Mouse (Mus musculus) liver, embryonic 11.5 days (tissue): Measurements from ENCODE around the gene Plbd1. TPM values are rescaled to one million over a fixed set of nuclear protein-coding genes. Genes with fewer than 3 reads are reported as not detected.

Experiments used
- ATAC-seq: fragments of 200-750 bp; cut with Nextera tagmentation; replicated peaks from 2 replicates; pipeline ENCODE4 v1.8.0; 2017; ENCODE audit warnings: moderate number of reproducible peaks, mild to moderate bottlenecking, moderate TSS enrichment, moderate library complexity; ENCODE audit not compliant: low FRiP score
- DNase-seq: peaks from one replicate; pipeline ENCODE4 v3.0.0-alpha.2; 2017; ENCODE audit warnings: low spot score
- H3K27ac ChIP-seq: fragments of 300-500 bp; sonication (generic); 2 replicates; pipeline ENCODE4 v1.5.1; 2014; ENCODE audit warnings: mild to moderate bottlenecking, low read depth, low read length, control low read depth
- H3K27me3 ChIP-seq: fragments of 300-500 bp; sonication (generic); replicated peaks from 2 replicates; pipeline ENCODE4 v1.6.1; 2014; ENCODE audit warnings: low read length, mixed read lengths; ENCODE audit not compliant: control insufficient read depth, insufficient read depth
- H3K36me3 ChIP-seq: fragments of 300-500 bp; sonication (generic); 2 replicates; pipeline ENCODE4 v1.6.1; 2014; ENCODE audit warnings: mild to moderate bottlenecking, low read length, moderate library complexity, mixed read lengths; ENCODE audit not compliant: control insufficient read depth, insufficient read depth
- H3K4me1 ChIP-seq: fragments of 300-500 bp; sonication (generic); replicated peaks from 2 replicates; pipeline ENCODE4 v1.6.1; 2014; ENCODE audit warnings: low read length, mixed read lengths; ENCODE audit not compliant: control insufficient read depth, insufficient read depth
- H3K4me2 ChIP-seq: fragments of 300-500 bp; sonication (generic); 2 replicates; pipeline ENCODE4 v1.6.1; 2014; ENCODE audit warnings: mild to moderate bottlenecking, control low read depth, moderate library complexity
- H3K4me3 ChIP-seq: fragments of 300-500 bp; sonication (generic); 2 replicates; pipeline ENCODE4 v1.5.1; 2014; ENCODE audit warnings: low read depth, low read length, control low read depth
- H3K9ac ChIP-seq: fragments of 300-500 bp; sonication (generic); 2 replicates; pipeline ENCODE4 v1.6.1; 2014; ENCODE audit warnings: low read depth, low read length, control low read depth
- H3K9me3 ChIP-seq: fragments of 300-500 bp; sonication (generic); 2 replicates; pipeline ENCODE4 v1.6.1; 2016; ENCODE audit warnings: low read length, inconsistent platforms, mixed read lengths; ENCODE audit not compliant: control insufficient read depth
- WGBS: fragments of 180-500 bp; shearing (Covaris S2); extraction: QIAGEN DNeasy Blood & Tissue Kit; methylation state at CpG from one replicate; pipeline ENCODE4 v1.1.7; 2014; 5-methylcytosine and 5-hydroxymethylcytosine counted together
- polyA plus RNA-seq: library from polyadenylated mRNA; unstranded; fragments of >200 nt; fragmentation: Nextera tagmentation; extraction: Ambion mirVana; gene quantifications from 2 replicates; pipeline ENCODE4 v1.2.1, GENCODE M21; 2014

Plbd1 gene
- polyA plus RNA-seq, 1 experiment from 2014 or later, result 0.86 TPM

DNA sequence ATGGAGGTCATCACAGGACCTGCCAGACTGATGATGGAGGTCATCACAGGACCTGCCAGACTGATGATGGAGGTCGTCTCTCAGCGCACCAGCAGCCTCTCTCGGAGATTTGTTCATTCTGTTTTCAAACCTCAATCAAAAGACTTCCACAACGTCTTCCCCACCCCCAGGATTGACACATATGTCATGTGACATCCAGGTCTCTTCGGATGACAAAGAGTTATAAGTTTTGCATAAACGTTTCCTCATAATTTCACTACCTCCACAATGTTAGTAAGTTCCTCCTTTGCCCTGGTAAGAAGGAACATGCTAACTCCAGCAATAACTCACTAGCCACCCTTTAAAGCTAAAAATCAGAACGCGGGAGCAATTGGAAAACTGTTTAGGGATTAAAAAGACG is 2.5 kb downstream of the Plbd1 start:
- Histone ChIP-seq H3K4me1 (0 out of 2 replicates have a peak, but pooled peaks cover 3% of the 10 kb centered on the region), H3K9me3 (no peaks in the 10 kb centered on the region), H3K36me3 (no peaks in the 10 kb centered on the region), H3K4me2 (no peak overlapping the region), H3K4me3 (no peak overlapping the region), H3K27ac (no peak overlapping the region), H3K27me3 (peaks cover 36% of the 10 kb centered on the region), H3K9ac (no peak overlapping the region)
- DNase-seq (no peak), ATAC-seq (no peak)
- 83% methylated on average over 9 of the region's 9 CpGs for WGBS

DNA sequence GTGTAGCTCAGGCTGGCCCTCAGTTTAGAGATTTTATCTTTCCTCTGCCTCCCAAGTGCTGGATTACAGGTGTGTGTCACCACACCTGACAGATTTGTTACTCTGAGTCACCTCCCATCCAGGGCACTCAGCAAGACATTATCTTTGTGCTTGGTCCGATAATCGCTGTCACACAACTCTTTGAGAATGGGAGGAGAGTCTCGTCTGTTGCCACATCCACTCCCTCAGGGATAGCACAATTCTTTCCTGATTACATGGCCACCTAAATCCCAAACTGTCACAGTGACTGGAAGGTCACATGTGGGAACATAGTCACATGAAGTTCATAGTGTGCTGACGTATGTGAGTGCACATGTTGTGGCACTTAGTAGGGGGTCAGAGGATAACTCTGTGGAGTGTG is 3.4 kb downstream of the Plbd1 start:
- Histone ChIP-seq H3K27ac (no peak overlapping the region), H3K4me3 (no peak overlapping the region), H3K9me3 (no peaks in the 10 kb centered on the region), H3K4me2 (no peak overlapping the region), H3K27me3 (peaks cover 29% of the 10 kb centered on the region), H3K4me1 (0 out of 2 replicates have a peak, but pooled peaks cover 3% of the 10 kb centered on the region), H3K9ac (no peak overlapping the region), H3K36me3 (no peaks in the 10 kb centered on the region)
- 75% methylated on average over 4 of the region's 4 CpGs for WGBS
- DNase-seq (no peak), ATAC-seq (no peak)

- no peak for ATAC-seq
- Histone ChIP-seq H3K9me3 (no peaks in the 10 kb centered on the region), H3K27me3 (peaks cover 5% of the 10 kb centered on the region), H3K4me3 (no peak overlapping the region), H3K27ac (no peak overlapping the region), H3K4me1 (no peaks in the 10 kb centered on the region; the same call in 1 of the 2 replicates), H3K9ac (no peak overlapping the region), H3K36me3 (no peaks in the 10 kb centered on the region), H3K4me2 (peak overlapping the region; percentile 0)
- 61% methylated on average over 11 of the region's 11 CpGs for WGBS
- DNase-seq, result no peak
Observed at GRCm38 (mm10) chr6:136655786-136656185, 5.9 kb downstream of the Plbd1 start.

GRCm38 (mm10) chr6:136654470-136654869 is 7.3 kb downstream of the Plbd1 start:
- no peaks in the 10 kb centered on the region for H3K9me3 ChIP-seq
- no peaks in the 10 kb centered on the region for H3K36me3 ChIP-seq
- H3K9ac ChIP-seq, result no peak overlapping the region
- DNase-seq (no peak), ATAC-seq (no peak)
- WGBS, result 73% methylated on average over 20 of the region's 20 CpGs
- H3K4me2 ChIP-seq, result no peak overlapping the region
- H3K27me3 ChIP-seq, result no peaks in the 10 kb centered on the region
- no peak overlapping the region for H3K27ac ChIP-seq
- no peak overlapping the region for H3K4me3 ChIP-seq
- H3K4me1 ChIP-seq, result no peaks in the 10 kb centered on the region; the same call in 1 of the 2 replicates

- H3K4me3 ChIP-seq, result no peak overlapping the region
- H3K4me1 ChIP-seq, result no peaks in the 10 kb centered on the region; the same call in 1 of the 2 replicates
- no peak overlapping the region for H3K27ac ChIP-seq
- DNase-seq, result no peak
- no peaks in the 10 kb centered on the region for H3K9me3 ChIP-seq
- ATAC-seq, result no peak
- no peak overlapping the region for H3K9ac ChIP-seq
- WGBS, result 43% methylated on average over 5 of the region's 5 CpGs
- H3K27me3 ChIP-seq, result no peaks in the 10 kb centered on the region
- H3K4me2 ChIP-seq, result no peak overlapping the region
- H3K36me3 ChIP-seq, result no peaks in the 10 kb centered on the region
Observed at GRCm38 (mm10) chr6:136653331-136653730, 8.4 kb downstream of the Plbd1 start.

DNA sequence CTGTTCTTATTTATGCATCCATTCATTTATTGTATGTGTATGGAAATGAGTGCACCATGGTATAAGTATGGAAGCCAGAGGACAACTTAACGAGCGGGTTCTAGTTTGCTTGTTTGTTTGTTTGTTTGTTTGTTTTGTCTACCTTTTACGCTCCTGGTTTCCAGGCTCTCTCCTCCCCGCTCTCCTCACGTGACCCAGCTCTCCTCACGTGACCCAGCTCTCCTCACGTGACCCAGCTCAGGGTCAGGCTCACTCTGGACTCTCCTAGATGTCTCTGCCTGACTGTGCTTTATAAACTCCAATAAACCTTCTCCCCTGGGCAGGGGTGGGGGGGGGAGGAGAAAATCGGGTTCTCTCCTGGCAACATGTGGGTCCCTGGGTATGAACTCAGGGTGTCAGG is 11.1 kb downstream of the Plbd1 start:
- no peaks in the 10 kb centered on the region for H3K27me3 ChIP-seq
- ATAC-seq (no peak), DNase-seq (no peak)
- H3K4me3 ChIP-seq, result no peak overlapping the region
- WGBS, result 84% methylated on average over 8 of the region's 8 CpGs
- H3K36me3 ChIP-seq, result no peaks in the 10 kb centered on the region
- no peak overlapping the region for H3K9ac ChIP-seq
- no peak overlapping the region for H3K4me2 ChIP-seq
- H3K9me3 ChIP-seq, result no peaks in the 10 kb centered on the region
- H3K4me1 ChIP-seq, result no peaks in the 10 kb centered on the region; the same call in 1 of the 2 replicates
- no peak overlapping the region for H3K27ac ChIP-seq

- Histone ChIP-seq H3K36me3 (no peaks in the 10 kb centered on the region), H3K9ac (no peak overlapping the region), H3K9me3 (0 out of 2 replicates have a peak, but pooled peaks cover 3% of the 10 kb centered on the region), H3K4me1 (no peaks in the 10 kb centered on the region), H3K27ac (no peak overlapping the region), H3K4me2 (no peak overlapping the region), H3K27me3 (no peaks in the 10 kb centered on the region), H3K4me3 (no peak overlapping the region)
- peak; percentile 44 for ATAC-seq
- WGBS, result 60% methylated on average over 10 of the region's 10 CpGs
- DNase-seq, result no peak
Observed at GRCm38 (mm10) chr6:136647455-136647861, 14.3 kb downstream of the Plbd1 start.

DNA sequence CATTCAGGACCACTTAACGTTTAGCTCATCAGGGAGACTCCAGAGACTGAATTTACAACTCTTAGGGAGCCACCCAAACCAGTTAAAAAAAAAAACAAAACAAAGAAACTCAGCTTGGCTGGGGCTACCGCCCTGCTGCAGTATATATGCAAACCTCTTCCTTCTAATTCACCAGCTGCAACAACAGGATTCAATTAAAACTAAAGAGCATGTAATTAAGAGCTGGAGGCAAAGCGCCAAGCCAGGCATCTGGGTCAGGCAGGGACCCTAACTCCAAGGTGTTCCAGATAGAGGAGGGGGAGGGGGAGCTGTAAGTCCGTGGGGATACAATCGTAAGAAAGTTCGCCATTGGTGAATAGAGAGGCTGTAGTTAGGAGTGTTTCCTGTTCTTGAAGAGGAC is 15.5 kb downstream of the Plbd1 start:
- WGBS, result 56% methylated on average over 6 of the region's 6 CpGs
- Histone ChIP-seq H3K36me3 (no peaks in the 10 kb centered on the region), H3K4me1 (no peaks in the 10 kb centered on the region), H3K27me3 (no peaks in the 10 kb centered on the region), H3K4me2 (no peak overlapping the region), H3K9ac (no peak overlapping the region), H3K27ac (no peak overlapping the region), H3K9me3 (0 out of 2 replicates have a peak, but pooled peaks cover 3% of the 10 kb centered on the region), H3K4me3 (no peak overlapping the region)
- ATAC-seq (no peak), DNase-seq (no peak)

GRCm38 (mm10) chr6:136645754-136646153 is 16.0 kb downstream of the Plbd1 start:
- no peaks in the 10 kb centered on the region for H3K27me3 ChIP-seq
- H3K27ac ChIP-seq, result no peak overlapping the region
- 0 out of 2 replicates have a peak, but pooled peaks cover 3% of the 10 kb centered on the region for H3K9me3 ChIP-seq
- H3K4me2 ChIP-seq, result no peak overlapping the region
- 59% methylated on average over 9 of the region's 9 CpGs for WGBS
- H3K4me1 ChIP-seq, result no peaks in the 10 kb centered on the region
- no peaks in the 10 kb centered on the region for H3K36me3 ChIP-seq
- ATAC-seq (no peak), DNase-seq (no peak)
- H3K4me3 ChIP-seq, result no peak overlapping the region
- H3K9ac ChIP-seq, result no peak overlapping the region
